Mouse (Mus musculus): ENCODE data around the gene Dok5. TPM values are rescaled to one million over a fixed set of nuclear protein-coding genes. Genes with fewer than 3 reads are reported as not detected.
A peak's percentile ranks its signal among the peaks of the same experiment; 100 is the strongest.

Dok5 gene
- 0.45 and 0.66 TPM in 2 replicates for polyA plus RNA-seq (2015; fragmentation: Nextera tagmentation; extraction: Ambion mirVana)

DNA sequence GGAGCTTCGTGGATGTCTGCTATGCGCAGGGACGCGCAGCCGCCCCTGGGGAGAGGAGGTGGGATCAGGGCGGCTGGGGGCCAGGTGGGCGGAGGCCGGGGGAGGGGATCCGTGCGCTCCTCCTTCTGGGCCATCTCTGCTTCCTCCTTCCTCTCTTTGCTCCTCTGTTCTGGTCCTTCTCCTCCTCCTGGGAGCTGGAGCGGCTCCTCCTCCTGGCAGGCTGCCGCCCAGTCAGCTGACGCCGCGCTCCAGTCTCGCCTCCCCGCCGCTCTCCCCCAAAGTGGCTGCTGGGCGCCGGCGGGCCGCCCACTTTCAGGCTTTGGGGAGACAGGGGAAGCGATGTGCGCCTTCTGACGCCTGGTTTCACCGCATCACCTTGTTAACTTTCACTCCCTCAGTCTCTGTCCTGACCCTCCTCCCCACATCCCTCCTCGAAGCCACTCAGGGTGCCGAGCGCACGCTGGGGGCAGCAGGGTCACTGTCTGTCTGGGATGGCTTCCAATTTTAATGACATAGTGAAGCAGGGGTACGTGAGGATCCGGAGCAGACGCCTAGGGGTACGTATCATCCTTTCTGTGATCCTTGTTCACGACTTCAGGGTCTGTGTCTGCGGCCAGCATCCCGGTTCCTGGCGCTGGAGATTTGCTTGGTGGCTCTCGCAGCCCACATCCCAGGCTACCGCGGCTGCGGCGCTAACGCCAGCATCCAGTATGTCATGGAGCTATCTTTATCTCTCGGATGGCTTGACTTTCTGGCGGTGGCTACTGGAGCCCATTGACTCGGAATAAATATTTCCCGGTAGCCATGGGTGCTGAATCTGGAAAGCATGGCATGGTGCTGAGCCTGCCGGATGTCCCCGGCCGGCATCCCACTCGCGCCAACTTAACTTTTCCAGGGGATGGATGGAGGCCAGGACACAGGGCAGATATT, at the start of gene Dok5:
Dok5 (plus strand) TSS at position 176 of the 930 bp plus-strand sequence.
- no peak within 1 kb of the TSS for H3K27ac ChIP-seq
- ATAC-seq (replicated peaks; ENCODE audit: low FRiP score, low read depth): peak; percentile 60
- H3K4me1 ChIP-seq (replicated peaks; ENCODE audit: insufficient read depth, low read length): 0 out of 2 replicates have a peak, but pooled peaks cover 3% of the 10 kb centered on the region
- WGBS: 2% methylated on average over 47 of the region's 53 CpGs
- TF ChIP-seq CTCF (IDR thresholded peaks at IDR 0.05; ENCODE audit: low read depth): no peak
- H3K36me3 ChIP-seq (ENCODE audit: insufficient read depth, low read length): no peaks in the 10 kb centered on the region
- no peaks in the 10 kb centered on the region for H3K9me3 ChIP-seq (replicated peaks; ENCODE audit: low read length)
- peak within 1 kb of the TSS; percentile 42 for H3K4me3 ChIP-seq (replicated peaks; ENCODE audit: low read depth, low read length)
- peaks cover 10% of the 10 kb centered on the region for H3K27me3 ChIP-seq (ENCODE audit: insufficient read depth, low read length)
- H3K9ac ChIP-seq (ENCODE audit: low read depth, low read length): 0 out of 2 replicates have a peak within 1 kb of the TSS, but pooled peaks have one; percentile 23
- DNase-seq (ENCODE audit: low spot score): peak; percentile 77
- peak within 1 kb of the TSS; percentile 81 for H3K4me2 ChIP-seq (ENCODE audit: low read length)

DNA sequence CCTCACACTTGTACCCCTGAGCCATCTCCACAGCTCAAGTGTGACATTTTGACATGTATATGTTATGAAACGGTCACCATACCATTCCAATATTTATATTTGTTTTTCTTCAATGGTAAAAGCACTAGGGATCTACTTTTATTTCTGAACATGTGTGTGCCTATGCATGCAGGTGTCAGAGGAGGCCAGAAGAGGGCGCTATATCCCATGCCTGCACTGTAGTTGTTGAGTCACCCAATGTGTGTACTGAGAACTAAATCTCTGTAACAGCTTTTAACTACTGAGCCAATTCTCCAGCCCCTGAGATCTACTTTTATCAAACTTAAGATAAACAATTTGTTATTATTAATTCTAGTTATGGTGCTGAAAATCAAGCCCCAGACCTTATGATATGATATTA, 48.2 kb upstream of the Dok5 start:
- Histone ChIP-seq H3K4me2 (ENCODE audit: low read length) (no peak overlapping the region), H3K27me3 (ENCODE audit: insufficient read depth, low read length) (no peaks in the 10 kb centered on the region), H3K36me3 (ENCODE audit: insufficient read depth, low read length) (no peaks in the 10 kb centered on the region), H3K4me1 (replicated peaks; ENCODE audit: insufficient read depth, low read length) (no peaks in the 10 kb centered on the region), H3K9me3 (replicated peaks; ENCODE audit: low read length) (no peaks in the 10 kb centered on the region), H3K4me3 (replicated peaks; ENCODE audit: low read depth, low read length) (no peak overlapping the region), H3K9ac (ENCODE audit: low read depth, low read length) (no peak overlapping the region), H3K27ac (no peak overlapping the region)
- ATAC-seq (replicated peaks; ENCODE audit: low FRiP score, low read depth) (no peak), DNase-seq (ENCODE audit: low spot score) (no peak)
- 85% methylated on average over 2 of the region's 2 CpGs for WGBS
- peak; percentile 57 for TF ChIP-seq CTCF (IDR thresholded peaks at IDR 0.05; ENCODE audit: low read depth)

- H3K4me2 ChIP-seq (ENCODE audit: low read length): no peak overlapping the region
- ATAC-seq (replicated peaks; ENCODE audit: low FRiP score, low read depth) (peak; percentile 46; the same call in 1 of the 2 replicates), DNase-seq (ENCODE audit: low spot score) (no peak)
- no peaks in the 10 kb centered on the region for H3K4me1 ChIP-seq (replicated peaks; ENCODE audit: insufficient read depth, low read length)
- TF ChIP-seq CTCF (IDR thresholded peaks at IDR 0.05; ENCODE audit: low read depth): no peak
- no peaks in the 10 kb centered on the region for H3K36me3 ChIP-seq (ENCODE audit: insufficient read depth, low read length)
- no peaks in the 10 kb centered on the region for H3K9me3 ChIP-seq (replicated peaks; ENCODE audit: low read length)
- 84% methylated on average over 23 of the region's 23 CpGs for WGBS
- H3K9ac ChIP-seq (ENCODE audit: low read depth, low read length): no peak overlapping the region
- H3K4me3 ChIP-seq (replicated peaks; ENCODE audit: low read depth, low read length): no peak overlapping the region
- no peaks in the 10 kb centered on the region for H3K27me3 ChIP-seq (ENCODE audit: insufficient read depth, low read length)
- no peak overlapping the region for H3K27ac ChIP-seq
These were observed 36.3 kb upstream of the Dok5 start for GRCm38 (mm10) chr2:170695071-170695936.

DNA sequence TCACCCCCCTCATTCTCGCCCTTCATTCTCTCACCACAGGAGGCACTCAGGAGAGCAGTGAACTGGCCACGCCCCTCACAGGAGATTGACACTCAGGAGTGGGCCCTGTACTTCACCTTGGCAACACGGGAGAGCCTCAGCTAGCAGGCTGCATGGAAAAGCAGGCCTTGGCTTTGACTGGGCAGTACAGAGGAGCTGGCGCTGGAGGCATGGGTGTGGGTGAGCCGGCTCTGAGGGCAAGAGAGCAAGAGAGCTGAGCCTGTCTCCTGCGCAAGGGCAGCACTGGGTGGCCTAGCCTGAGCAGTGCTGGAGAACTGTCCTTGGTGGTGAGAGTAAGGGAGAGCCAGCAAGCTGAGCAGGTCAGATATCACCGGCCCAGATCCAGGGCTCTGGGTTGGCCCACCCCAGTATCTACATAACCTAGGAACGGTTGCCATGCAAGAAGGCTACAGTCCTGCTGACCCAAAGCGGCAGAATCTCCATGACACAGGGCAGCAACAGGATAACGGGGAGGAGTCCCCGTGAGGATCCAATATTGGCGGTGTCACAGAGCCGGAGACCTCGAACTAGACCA, 35.6 kb upstream of the Dok5 start:
- 74% methylated on average over 14 of the region's 14 CpGs for WGBS
- H3K27ac ChIP-seq: no peak overlapping the region
- no peak for ATAC-seq (replicated peaks; ENCODE audit: low FRiP score, low read depth)
- H3K9ac ChIP-seq (ENCODE audit: low read depth, low read length): no peak overlapping the region
- no peaks in the 10 kb centered on the region for H3K9me3 ChIP-seq (replicated peaks; ENCODE audit: low read length)
- TF ChIP-seq CTCF (IDR thresholded peaks at IDR 0.05; ENCODE audit: low read depth): no peak; the same call in 1 of the 2 replicates
- H3K4me2 ChIP-seq (ENCODE audit: low read length): no peak overlapping the region
- no peak for DNase-seq (ENCODE audit: low spot score)
- no peaks in the 10 kb centered on the region for H3K36me3 ChIP-seq (ENCODE audit: insufficient read depth, low read length)
- H3K4me1 ChIP-seq (replicated peaks; ENCODE audit: insufficient read depth, low read length): no peaks in the 10 kb centered on the region
- H3K4me3 ChIP-seq (replicated peaks; ENCODE audit: low read depth, low read length): no peak overlapping the region
- H3K27me3 ChIP-seq (ENCODE audit: insufficient read depth, low read length): no peaks in the 10 kb centered on the region

DNA sequence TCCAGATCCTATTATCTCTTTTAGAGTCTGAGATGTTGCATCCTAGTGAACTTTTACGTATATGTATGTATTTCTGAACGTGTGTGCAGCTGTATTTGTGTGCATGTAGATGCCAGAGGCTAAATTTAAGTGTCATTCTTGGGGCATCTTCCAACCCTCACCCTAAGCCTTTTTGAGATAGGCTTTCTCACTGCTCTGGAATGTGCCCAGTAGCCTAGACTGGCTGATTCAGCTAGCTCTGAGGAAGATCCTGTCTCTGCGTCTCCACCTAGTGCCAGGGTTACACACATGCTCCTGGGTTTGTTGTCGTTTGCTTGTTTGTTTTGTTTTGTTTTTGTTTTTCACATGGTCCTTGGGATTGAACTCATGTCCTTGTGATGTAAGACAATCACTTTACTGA, 31.1 kb upstream of the Dok5 start:
- no peak overlapping the region for H3K9ac ChIP-seq (ENCODE audit: low read depth, low read length)
- H3K4me3 ChIP-seq (replicated peaks; ENCODE audit: low read depth, low read length): no peak overlapping the region
- H3K9me3 ChIP-seq (replicated peaks; ENCODE audit: low read length): no peaks in the 10 kb centered on the region
- no peak for TF ChIP-seq CTCF (IDR thresholded peaks at IDR 0.05; ENCODE audit: low read depth)
- no peak for DNase-seq (ENCODE audit: low spot score)
- H3K4me1 ChIP-seq (replicated peaks; ENCODE audit: insufficient read depth, low read length): no peaks in the 10 kb centered on the region
- H3K27ac ChIP-seq: no peak overlapping the region
- no peak for ATAC-seq (replicated peaks; ENCODE audit: low FRiP score, low read depth)
- H3K36me3 ChIP-seq (ENCODE audit: insufficient read depth, low read length): no peaks in the 10 kb centered on the region
- H3K4me2 ChIP-seq (ENCODE audit: low read length): no peak overlapping the region
- H3K27me3 ChIP-seq (ENCODE audit: insufficient read depth, low read length): no peaks in the 10 kb centered on the region
- WGBS: 84% methylated on average over 4 of the region's 4 CpGs

GRCm38 (mm10) chr2:170706488-170706887, 25.1 kb upstream of the Dok5 start:
- Histone ChIP-seq H3K9me3 (replicated peaks; ENCODE audit: low read length) (no peaks in the 10 kb centered on the region), H3K36me3 (ENCODE audit: insufficient read depth, low read length) (no peaks in the 10 kb centered on the region), H3K4me2 (ENCODE audit: low read length) (no peak overlapping the region), H3K4me3 (replicated peaks; ENCODE audit: low read depth, low read length) (no peak overlapping the region), H3K27me3 (ENCODE audit: insufficient read depth, low read length) (no peaks in the 10 kb centered on the region), H3K4me1 (replicated peaks; ENCODE audit: insufficient read depth, low read length) (no peaks in the 10 kb centered on the region), H3K9ac (ENCODE audit: low read depth, low read length) (no peak overlapping the region), H3K27ac (no peak overlapping the region)
- DNase-seq (ENCODE audit: low spot score) (no peak), ATAC-seq (replicated peaks; ENCODE audit: low FRiP score, low read depth) (no peak)
- 77% methylated on average over 4 of the region's 4 CpGs for WGBS
- TF ChIP-seq CTCF (IDR thresholded peaks at IDR 0.05; ENCODE audit: low read depth): no peak

All from kidney, postnatal 0 days (tissue).